Mouse (Mus musculus) liver, embryonic 14.5 days (tissue): Measurements from ENCODE around the gene Tspan32. TPM values are rescaled to one million over a fixed set of nuclear protein-coding genes. Genes with fewer than 3 reads are reported as not detected.

Experiments
- ATAC-seq: fragments of 200-750 bp; cut with Nextera tagmentation; 2 replicates; pipeline ENCODE4 v1.8.0; 2017; ENCODE audit warnings: moderate number of reproducible peaks, mild to moderate bottlenecking, moderate library complexity; ENCODE audit not compliant: insufficient read depth
- DNase-seq, 3 experiments: peaks; one replicate each; pipeline ENCODE4 v3.0.0-alpha.2; 2012 to 2013; ENCODE audit warnings: low read depth in 3 of 3, low spot score in 3 of 3
- H3K27ac ChIP-seq: fragments of 300-500 bp; sonication (generic); 2 replicates; pipeline ENCODE4 v1.5.1; 2014; ENCODE audit warnings: moderate library complexity, mild to moderate bottlenecking, control low read depth, inconsistent platforms
- H3K27me3 ChIP-seq: fragments of 300-500 bp; sonication (generic); 2 replicates; pipeline ENCODE4 v1.6.1; 2014; ENCODE audit warnings: mild to moderate bottlenecking, low read length, moderate library complexity; ENCODE audit not compliant: control insufficient read depth, insufficient read depth
- H3K36me3 ChIP-seq: fragments of 300-500 bp; sonication (generic); replicated peaks from 2 replicates; pipeline ENCODE4 v1.6.1; 2014; ENCODE audit warnings: low read depth; ENCODE audit not compliant: control insufficient read depth, insufficient read depth
- H3K4me1 ChIP-seq, 2 experiments: fragments of 200-500 bp in 1 of 2; fragments of 300-500 bp in 1 of 2; sonication (generic) in 1 of 2; replicated peaks; 2 replicates each; pipeline ENCODE4 v1.6.1; 2012 to 2014; ENCODE audit warnings: antibody characterized with exemption in 1 of 2, inconsistent platforms in 1 of 2, low read length in 1 of 2; ENCODE audit not compliant: control insufficient read depth in 2 of 2, insufficient read depth in 2 of 2
- H3K4me2 ChIP-seq: fragments of 300-500 bp; sonication (generic); 2 replicates; pipeline ENCODE4 v1.6.1; 2014; ENCODE audit warnings: low read depth, mild to moderate bottlenecking, control low read depth, moderate library complexity
- H3K4me3 ChIP-seq, 2 experiments: fragments of 200-500 bp in 1 of 2; fragments of 300-500 bp in 1 of 2; sonication (generic) in 1 of 2; 2 replicates each; pipeline ENCODE4 v1.5.1; 2012 to 2014; ENCODE audit warnings: low read depth in 2 of 2, low read length in 2 of 2, mild to moderate bottlenecking in 2 of 2, control low read depth in 1 of 2, inconsistent platforms in 1 of 2, moderate library complexity in 1 of 2; ENCODE audit not compliant: insufficient read depth in 1 of 2
- H3K9ac ChIP-seq: fragments of 300-500 bp; sonication (generic); replicated peaks from 2 replicates; pipeline ENCODE4 v1.6.1; 2014; ENCODE audit warnings: mild to moderate bottlenecking, control low read depth, moderate library complexity
- H3K9me3 ChIP-seq: fragments of 300-500 bp; sonication (generic); 2 replicates; pipeline ENCODE4 v1.6.1; 2016; ENCODE audit warnings: low read length, mixed read lengths; ENCODE audit not compliant: control insufficient read depth
- CTCF ChIP-seq: IDR thresholded peaks from 2 replicates; pipeline ENCODE4 v1.5.1; 2016; ENCODE audit warnings: antibody characterized with exemption, low read depth, control low read depth
- EP300 ChIP-seq: IDR thresholded peaks from 2 replicates; pipeline ENCODE4 v1.6.1; 2016; ENCODE audit warnings: antibody characterized with exemption, low read depth
- WGBS: fragments of 180-500 bp; shearing (Covaris S2); extraction: QIAGEN DNeasy Blood & Tissue Kit; methylation state at CpG from one replicate; pipeline ENCODE4 v1.1.7; 2014; ENCODE audit not compliant: insufficient replicate concordance; 5-methylcytosine and 5-hydroxymethylcytosine counted together
- polyA plus RNA-seq, 2 experiments: library from polyadenylated mRNA; depleted of rRNA in 1 of 2; stranded (reverse) in 1 of 2; unstranded in 1 of 2; fragments of >200 nt; fragmentation: Nextera tagmentation in 1 of 2; extraction: Ambion mirVana in 1 of 2; gene quantifications; 2 replicates each; pipeline versions ENCODE4 v1.2.1 to v1.2.3; 2012 to 2014

The Tspan32 gene
- polyA plus RNA-seq, 2 experiments = 47.7 to 78.4 TPM

- H3K27ac ChIP-seq = no peak overlapping the region
- H3K27me3 ChIP-seq = no peaks in the 10 kb centered on the region
- 77% methylated on average over 2 of the region's 2 CpGs for WGBS
- no peaks in the 10 kb centered on the region for H3K36me3 ChIP-seq
- no peak for TF ChIP-seq EP300
- TF ChIP-seq CTCF = no peak
- no peak overlapping the region for H3K4me3 ChIP-seq
- no peaks in the 10 kb centered on the region for H3K9me3 ChIP-seq
- H3K4me2 ChIP-seq = no peak overlapping the region
- DNase-seq (no peak), ATAC-seq (no peak)
- peaks cover 0 to 4% of the 10 kb centered on the region in 2 experiments; a peak in 1 of 4 replicates for H3K4me1 ChIP-seq
- no peak overlapping the region for H3K9ac ChIP-seq
These were observed 29.3 kb downstream of the Tspan32 start for GRCm38 (mm10) chr7:143034112-143034511.

- H3K9me3 ChIP-seq = no peaks in the 10 kb centered on the region
- no peak overlapping the region for H3K27ac ChIP-seq
- H3K4me1 ChIP-seq = peaks cover 0 to 4% of the 10 kb centered on the region in 2 experiments; a peak in 2 of 4 replicates
- H3K4me3 ChIP-seq = no peak overlapping the region
- H3K27me3 ChIP-seq = no peaks in the 10 kb centered on the region
- ATAC-seq = no peak
- H3K4me2 ChIP-seq = no peak overlapping the region
- WGBS = 70% methylated on average over 8 of the region's 8 CpGs
- no peaks in the 10 kb centered on the region for H3K36me3 ChIP-seq
- no peak for TF ChIP-seq EP300
- TF ChIP-seq CTCF = no peak
- DNase-seq = no peak
- H3K9ac ChIP-seq = no peak overlapping the region
These were observed 29.9 kb downstream of the Tspan32 start for GRCm38 (mm10) chr7:143034519-143035450.

- no peak overlapping the region for H3K4me2 ChIP-seq
- WGBS = 58% methylated on average over 3 of the region's 3 CpGs
- peaks cover 0 to 13% of the 10 kb centered on the region in 2 experiments; a peak in 2 of 4 replicates for H3K4me1 ChIP-seq
- no peak overlapping the region for H3K9ac ChIP-seq
- ATAC-seq = no peak
- H3K9me3 ChIP-seq = no peaks in the 10 kb centered on the region
- H3K36me3 ChIP-seq = no peaks in the 10 kb centered on the region
- H3K27me3 ChIP-seq = no peaks in the 10 kb centered on the region
- H3K27ac ChIP-seq = no peak overlapping the region
- no peak overlapping the region for H3K4me3 ChIP-seq
- DNase-seq = no peak
- no peak for TF ChIP-seq EP300
- TF ChIP-seq CTCF = no peak
These were observed 31.9 kb downstream of the Tspan32 start for GRCm38 (mm10) chr7:143036787-143037186.

- no peaks in the 10 kb centered on the region for H3K36me3 ChIP-seq
- H3K9me3 ChIP-seq = no peaks in the 10 kb centered on the region
- WGBS = 47% methylated on average over 4 of the region's 4 CpGs
- peaks cover 0 to 18% of the 10 kb centered on the region in 2 experiments; a peak in 2 of 4 replicates for H3K4me1 ChIP-seq
- ATAC-seq (no peak), DNase-seq (no peak)
- no peak overlapping the region for H3K4me3 ChIP-seq
- H3K9ac ChIP-seq = no peak overlapping the region
- no peak overlapping the region for H3K4me2 ChIP-seq
- H3K27me3 ChIP-seq = no peaks in the 10 kb centered on the region
- no peak overlapping the region for H3K27ac ChIP-seq
- TF ChIP-seq EP300 (no peak), CTCF (no peak)
These were observed 32.5 kb downstream of the Tspan32 start for GRCm38 (mm10) chr7:143037306-143037705.

- Histone ChIP-seq H3K27me3 (no peaks in the 10 kb centered on the region), H3K27ac (no peak overlapping the region), H3K36me3 (no peaks in the 10 kb centered on the region), H3K9ac (no peak overlapping the region), H3K4me3 (no peak overlapping the region), H3K4me2 (no peak overlapping the region), H3K4me1 (peaks cover 0 to 28% of the 10 kb centered on the region in 2 experiments; a peak in 2 of 4 replicates), H3K9me3 (no peaks in the 10 kb centered on the region)
- TF ChIP-seq EP300 (no peak), CTCF (no peak)
- DNase-seq = no peak
- 30% methylated on average over 3 of the region's 3 CpGs for WGBS
- ATAC-seq = no peak
These were observed 33.5 kb downstream of the Tspan32 start for GRCm38 (mm10) chr7:143038174-143038931.
